Mouse (Mus musculus): ENCODE data around the gene Klrg2. TPM values are rescaled to one million over a fixed set of nuclear protein-coding genes. Genes with fewer than 3 reads are reported as not detected.
A peak's percentile ranks its signal among the peaks of the same experiment; 100 is the strongest.

Gene Klrg2
- polyA plus RNA-seq, 1 experiment: 1.1 TPM

GRCm38 (mm10) chr6:38662714-38663615, 25.9 kb upstream of the Klrg2 start, which contains the start of gene Clec2l:
Gene Clec2l (plus strand): TSS chr6:38663069.
- Histone ChIP-seq H3K4me1 (ENCODE audit: control insufficient read depth, insufficient read depth, low read length) (no peaks in the 10 kb centered on the region), H3K4me3 (ENCODE audit: insufficient read depth, low read length) (peak within 1 kb of the TSS; percentile 22; the same call in 1 of the 2 replicates), H3K27ac (ENCODE audit: insufficient read depth, low read length) (no peak within 1 kb of the TSS)
- TF ChIP-seq CTCF (IDR thresholded peaks at IDR 0.05; ENCODE audit: borderline replicate concordance, insufficient read depth, low read length): no peak
- no peak for TF ChIP-seq POLR2A (IDR thresholded peaks at IDR 0.05; ENCODE audit: low read depth, low read length)

- Histone ChIP-seq H3K27ac (ENCODE audit: insufficient read depth, low read length) (no peak overlapping the region), H3K4me3 (ENCODE audit: insufficient read depth, low read length) (no peak overlapping the region), H3K4me1 (ENCODE audit: control insufficient read depth, insufficient read depth, low read length) (no peaks in the 10 kb centered on the region)
- no peak for TF ChIP-seq CTCF (IDR thresholded peaks at IDR 0.05; ENCODE audit: borderline replicate concordance, insufficient read depth, low read length)
- TF ChIP-seq POLR2A (IDR thresholded peaks at IDR 0.05; ENCODE audit: low read depth, low read length): no peak
Observed at GRCm38 (mm10) chr6:38661626-38662025, 24.6 kb upstream of the Klrg2 start.

- H3K4me3 ChIP-seq (ENCODE audit: insufficient read depth, low read length): no peak overlapping the region
- no peaks in the 10 kb centered on the region for H3K4me1 ChIP-seq (ENCODE audit: control insufficient read depth, insufficient read depth, low read length)
- no peak for TF ChIP-seq POLR2A (IDR thresholded peaks at IDR 0.05; ENCODE audit: low read depth, low read length)
- TF ChIP-seq CTCF (IDR thresholded peaks at IDR 0.05; ENCODE audit: borderline replicate concordance, insufficient read depth, low read length): peak; percentile 95
- H3K27ac ChIP-seq (ENCODE audit: insufficient read depth, low read length): no peak overlapping the region
Observed at GRCm38 (mm10) chr6:38650263-38650937, 13.4 kb upstream of the Klrg2 start.

- Histone ChIP-seq H3K4me1 (ENCODE audit: control insufficient read depth, insufficient read depth, low read length) (no peaks in the 10 kb centered on the region), H3K27ac (ENCODE audit: insufficient read depth, low read length) (no peak overlapping the region), H3K4me3 (ENCODE audit: insufficient read depth, low read length) (no peak overlapping the region)
- TF ChIP-seq CTCF (IDR thresholded peaks at IDR 0.05; ENCODE audit: borderline replicate concordance, insufficient read depth, low read length) (no peak), POLR2A (IDR thresholded peaks at IDR 0.05; ENCODE audit: low read depth, low read length) (no peak)
Observed at GRCm38 (mm10) chr6:38649545-38649944, 12.5 kb upstream of the Klrg2 start.

DNA sequence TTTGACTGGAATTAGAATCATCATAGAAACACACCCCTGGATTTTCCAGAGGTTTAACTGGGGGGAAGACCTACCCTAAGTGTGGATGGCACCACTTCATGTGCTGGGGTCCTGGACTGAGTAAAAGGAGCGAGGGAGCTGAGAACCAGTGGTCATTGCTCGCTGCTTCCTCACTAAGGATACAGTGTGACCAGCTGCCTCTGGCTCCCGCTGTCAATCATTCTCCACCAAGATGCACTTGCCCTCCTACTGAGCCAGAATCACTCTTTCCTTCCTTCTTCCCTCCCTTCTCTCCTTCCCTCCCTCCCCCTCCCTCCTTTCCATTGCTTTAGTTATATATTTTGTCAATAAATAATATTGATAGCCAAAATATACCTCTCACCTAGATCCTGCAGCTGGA, 6.0 kb upstream of the Klrg2 start:
- peaks cover 6% of the 10 kb centered on the region; the same call in 1 of the 2 replicates for H3K4me1 ChIP-seq (ENCODE audit: control insufficient read depth, insufficient read depth, low read length)
- H3K27ac ChIP-seq (ENCODE audit: insufficient read depth, low read length): no peak overlapping the region
- no peak overlapping the region for H3K4me3 ChIP-seq (ENCODE audit: insufficient read depth, low read length)
- TF ChIP-seq POLR2A (IDR thresholded peaks at IDR 0.05; ENCODE audit: low read depth, low read length): no peak
- TF ChIP-seq CTCF (IDR thresholded peaks at IDR 0.05; ENCODE audit: borderline replicate concordance, insufficient read depth, low read length): no peak

GRCm38 (mm10) chr6:38642593-38642992, 5.6 kb upstream of the Klrg2 start:
- Histone ChIP-seq H3K4me3 (ENCODE audit: insufficient read depth, low read length) (no peak overlapping the region), H3K4me1 (ENCODE audit: control insufficient read depth, insufficient read depth, low read length) (peaks cover 6% of the 10 kb centered on the region; the same call in 1 of the 2 replicates), H3K27ac (ENCODE audit: insufficient read depth, low read length) (no peak overlapping the region)
- TF ChIP-seq CTCF (IDR thresholded peaks at IDR 0.05; ENCODE audit: borderline replicate concordance, insufficient read depth, low read length) (no peak), POLR2A (IDR thresholded peaks at IDR 0.05; ENCODE audit: low read depth, low read length) (no peak)

DNA sequence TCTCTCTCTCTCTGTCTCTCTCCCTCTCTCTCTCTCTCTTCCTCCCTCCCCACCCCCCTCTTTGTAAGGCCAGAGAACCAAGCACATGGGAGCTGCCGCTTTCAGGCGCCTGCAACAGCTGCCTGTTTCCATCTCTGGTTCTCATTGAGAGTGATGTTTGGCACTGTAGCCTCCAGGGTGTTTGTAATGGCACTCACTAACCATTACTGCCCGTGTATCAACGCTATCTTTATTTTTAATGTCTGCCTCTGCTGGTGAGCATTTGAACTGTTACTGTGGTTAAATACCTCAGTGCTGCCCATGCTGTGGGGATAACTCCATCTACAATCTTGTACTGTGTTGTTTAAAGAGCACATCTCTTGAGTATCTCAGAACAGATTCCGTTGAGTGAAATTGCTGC, 4.6 kb upstream of the Klrg2 start:
- Histone ChIP-seq H3K4me3 (ENCODE audit: insufficient read depth, low read length) (no peak overlapping the region), H3K4me1 (ENCODE audit: control insufficient read depth, insufficient read depth, low read length) (peaks cover 6% of the 10 kb centered on the region; the same call in 1 of the 2 replicates), H3K27ac (ENCODE audit: insufficient read depth, low read length) (no peak overlapping the region)
- TF ChIP-seq CTCF (IDR thresholded peaks at IDR 0.05; ENCODE audit: borderline replicate concordance, insufficient read depth, low read length): no peak
- TF ChIP-seq POLR2A (IDR thresholded peaks at IDR 0.05; ENCODE audit: low read depth, low read length): no peak

GRCm38 (mm10) chr6:38641228-38641627, 4.2 kb upstream of the Klrg2 start:
- Histone ChIP-seq H3K4me3 (ENCODE audit: insufficient read depth, low read length) (no peak overlapping the region), H3K4me1 (ENCODE audit: control insufficient read depth, insufficient read depth, low read length) (peaks cover 6% of the 10 kb centered on the region; the same call in 1 of the 2 replicates), H3K27ac (ENCODE audit: insufficient read depth, low read length) (no peak overlapping the region)
- no peak for TF ChIP-seq POLR2A (IDR thresholded peaks at IDR 0.05; ENCODE audit: low read depth, low read length)
- TF ChIP-seq CTCF (IDR thresholded peaks at IDR 0.05; ENCODE audit: borderline replicate concordance, insufficient read depth, low read length): no peak

- TF ChIP-seq POLR2A (IDR thresholded peaks at IDR 0.05; ENCODE audit: low read depth, low read length): no peak
- no peak for TF ChIP-seq CTCF (IDR thresholded peaks at IDR 0.05; ENCODE audit: borderline replicate concordance, insufficient read depth, low read length)
- H3K27ac ChIP-seq (ENCODE audit: insufficient read depth, low read length): no peak overlapping the region
- peaks cover 6% of the 10 kb centered on the region; the same call in 1 of the 2 replicates for H3K4me1 ChIP-seq (ENCODE audit: control insufficient read depth, insufficient read depth, low read length)
- H3K4me3 ChIP-seq (ENCODE audit: insufficient read depth, low read length): no peak overlapping the region
Observed at GRCm38 (mm10) chr6:38640401-38640800, 3.4 kb upstream of the Klrg2 start.
